Mouse (Mus musculus) frontal cortex, adult 2 months (tissue): Measurements from ENCODE around the gene Sp110. TPM values are rescaled to one million over a fixed set of nuclear protein-coding genes. Genes with fewer than 3 reads are reported as not detected.
"Not testable (repeated sequence)": the region's sequence is repeated elsewhere in the genome, so short reads cannot be mapped to it uniquely, and the experiment has no call there.

Experiments
- DNase-seq, 2 experiments: peaks; one replicate each; pipeline ENCODE4 v3.0.0; 2022; ENCODE audit warnings: low spot score in 1 of 2; ENCODE audit errors: extremely low spot score in 1 of 2
- polyA plus RNA-seq: library from polyadenylated mRNA; depleted of rRNA; stranded (reverse); fragments of >200 nt; gene quantifications from 2 replicates; pipeline ENCODE4 v1.2.3, GENCODE M21; 2012; rRNA removed

The Sp110 gene
- 2.1 and 2.7 TPM in 2 replicates for polyA plus RNA-seq

DNA sequence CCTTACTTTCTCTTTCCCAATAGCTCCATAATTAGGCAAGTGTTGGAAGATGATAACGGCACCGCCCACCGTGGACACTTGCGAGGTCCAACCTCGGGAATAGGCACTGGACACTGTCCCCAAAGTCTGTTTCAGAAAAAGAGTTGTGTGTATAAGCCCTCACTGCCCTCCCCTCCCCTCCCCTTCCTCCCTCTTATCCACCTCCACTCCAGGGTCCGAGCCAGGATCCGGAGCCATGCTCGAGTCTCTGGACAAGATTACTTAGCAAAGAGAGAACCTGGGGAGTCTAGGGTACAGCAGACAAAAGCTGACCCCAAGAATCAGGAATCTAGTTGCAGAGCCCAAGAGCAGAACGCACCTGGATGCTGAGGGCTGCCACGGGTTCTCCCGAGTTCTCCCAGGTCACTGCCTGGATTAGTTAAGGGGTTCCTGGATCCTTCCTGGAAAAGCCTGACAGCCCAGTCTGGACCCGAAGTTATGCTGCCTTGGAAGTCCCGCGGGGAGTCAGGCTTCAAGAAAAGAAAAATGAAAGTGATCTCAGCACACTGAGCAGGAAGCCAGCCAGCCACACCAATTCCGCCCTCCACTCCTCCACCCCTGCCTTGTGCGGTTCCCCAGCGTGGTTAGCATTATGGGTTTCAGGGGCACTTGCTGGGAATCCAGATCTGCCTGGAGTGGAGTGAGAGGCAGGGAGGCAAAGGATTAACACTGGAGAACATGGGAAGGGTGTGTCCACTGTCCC is at the start of gene Sp110:
Sp110 (minus strand) TSS at position 547 of the 742 bp plus-strand sequence.
- DNase-seq: not testable (repeated sequence)

DNA sequence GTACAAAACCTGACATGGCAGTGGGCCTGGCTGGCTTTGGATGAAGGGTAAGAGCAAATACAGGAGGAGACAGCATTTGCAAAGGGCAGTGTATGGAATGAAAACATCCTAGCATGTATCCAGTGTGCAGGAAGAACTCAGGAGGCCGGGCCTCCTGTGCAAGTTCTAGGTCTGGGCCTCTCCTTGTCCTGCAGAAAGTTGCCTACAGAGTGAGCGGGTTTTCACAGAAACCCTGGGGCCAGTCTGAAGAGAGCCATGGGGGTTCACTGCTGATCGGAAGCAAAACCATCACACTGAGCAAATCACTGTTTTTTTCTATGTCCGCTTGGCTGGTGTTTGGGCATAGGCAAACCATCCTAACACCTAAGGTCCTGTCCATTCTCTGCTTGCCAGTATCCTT is 39.5 kb upstream of the Sp110 start:
- DNase-seq: not testable (repeated sequence)

DNA sequence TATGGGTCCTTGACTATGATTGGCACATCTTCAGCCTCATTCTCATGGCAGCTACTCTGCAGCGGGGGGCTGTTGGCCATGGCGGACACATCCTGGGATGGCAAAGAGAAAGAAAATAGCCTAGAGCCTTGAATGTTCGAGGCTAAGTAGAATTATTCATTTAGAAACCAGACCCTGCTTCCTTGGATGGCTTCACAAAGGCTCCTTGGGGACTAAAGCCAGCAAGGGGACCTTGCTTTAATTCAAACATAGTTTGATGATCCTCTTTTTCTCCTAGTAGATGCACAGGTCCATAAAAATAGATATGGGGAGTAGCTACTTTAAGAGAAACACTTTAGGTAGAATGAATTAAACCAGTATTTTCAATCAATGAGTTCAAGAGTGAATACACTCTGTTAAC is 38.3 kb upstream of the Sp110 start:
- DNase-seq: not testable (repeated sequence)

DNA sequence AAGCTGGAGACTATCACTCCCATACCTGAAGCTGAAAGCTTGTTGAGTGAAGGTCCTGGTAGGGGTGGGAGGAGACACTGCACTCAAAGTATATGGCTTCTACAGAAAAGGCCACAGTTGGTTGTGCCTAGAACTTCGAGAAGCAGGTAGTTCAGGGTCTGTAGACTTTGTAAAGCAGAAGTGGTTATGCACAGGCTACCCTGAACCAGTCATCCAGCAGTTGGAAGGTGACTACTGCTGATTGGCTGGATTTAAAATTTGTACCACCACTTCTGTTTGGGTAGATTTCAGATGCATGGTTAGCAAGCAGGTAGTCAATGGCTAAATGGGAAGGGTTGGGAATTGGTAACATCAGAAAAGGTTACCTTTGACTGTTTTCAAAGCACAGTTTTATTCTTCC is 20.1 kb upstream of the Sp110 start:
- DNase-seq: not testable (repeated sequence)

DNA sequence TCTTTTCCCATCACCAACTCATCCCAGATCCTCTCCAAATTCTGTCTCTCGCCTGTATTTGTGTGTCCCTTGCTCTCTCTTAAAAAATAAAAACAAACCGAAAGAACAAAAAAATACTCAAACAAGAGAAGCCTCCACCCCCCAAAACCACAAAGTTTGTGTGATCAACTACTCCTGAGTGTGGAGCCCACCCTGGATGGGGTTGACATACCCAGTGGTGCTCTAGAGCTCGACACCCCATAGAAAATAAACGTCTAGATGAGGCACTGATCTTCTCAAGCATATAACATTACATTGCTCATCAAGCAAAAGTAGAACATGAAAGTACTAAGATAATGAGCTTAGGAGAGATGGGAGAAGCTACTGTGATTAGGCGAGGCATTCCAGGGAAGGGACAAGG is 18.5 kb upstream of the Sp110 start:
- DNase-seq: not testable (repeated sequence)

DNA sequence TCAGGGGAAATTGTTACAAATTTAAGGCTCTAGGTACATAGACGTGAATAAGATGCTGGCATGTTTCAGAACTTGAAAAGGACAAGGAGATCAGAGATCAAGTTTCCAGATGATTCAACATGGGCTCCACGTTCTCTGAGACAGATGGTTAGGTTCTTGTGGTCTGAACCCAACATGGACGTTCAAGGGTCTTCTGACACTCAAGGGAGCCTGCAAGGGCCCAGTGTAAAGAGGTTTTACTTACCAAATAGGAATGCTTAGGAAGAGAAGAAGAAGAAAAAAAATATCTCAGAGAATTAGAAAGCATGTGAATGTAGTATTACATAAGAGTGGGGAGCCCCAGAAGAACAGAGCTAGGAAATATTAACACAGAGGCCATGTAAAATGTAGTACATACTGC is 17.2 kb upstream of the Sp110 start:
- DNase-seq: not testable (repeated sequence)

DNA sequence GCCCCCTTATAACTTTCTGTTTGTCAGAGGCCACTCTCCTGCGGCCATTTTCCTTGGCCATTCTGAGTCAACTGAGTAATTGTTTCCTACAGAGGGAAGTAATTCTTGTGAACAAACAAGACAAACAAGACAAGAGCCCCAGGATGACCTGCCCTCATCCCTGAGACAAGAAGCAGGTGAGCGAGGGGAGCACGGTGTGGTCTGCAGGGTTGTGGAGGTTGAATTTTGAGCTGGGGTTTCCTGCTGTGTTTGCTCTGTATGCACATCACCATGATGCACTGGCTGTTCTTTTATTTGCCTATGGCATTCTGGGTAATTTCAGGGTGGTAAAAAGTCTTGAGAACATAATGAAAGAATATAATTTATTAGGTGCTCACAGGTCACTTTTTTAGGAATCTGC is 16.5 kb upstream of the Sp110 start:
- not testable (repeated sequence) for DNase-seq

DNA sequence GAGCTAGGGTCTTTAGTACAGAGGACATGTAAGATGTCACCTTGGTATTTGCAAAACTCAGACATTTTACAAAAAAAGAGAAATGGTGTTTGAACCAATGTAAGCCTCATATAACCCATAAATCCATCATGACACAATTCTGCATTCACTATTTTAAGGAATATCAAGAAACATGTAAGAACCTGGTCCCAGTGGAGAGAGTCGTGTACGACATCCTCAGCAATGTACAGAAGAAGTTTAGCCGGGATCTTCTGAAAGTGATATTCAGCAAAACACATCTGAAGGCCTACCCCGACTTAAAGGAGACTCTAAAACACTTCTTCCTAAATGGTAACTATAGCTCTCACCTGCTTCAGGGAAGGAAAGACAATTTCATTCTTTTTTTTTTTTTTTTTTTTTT is 12.0 kb upstream of the Sp110 start:
- DNase-seq: not testable (repeated sequence)

DNA sequence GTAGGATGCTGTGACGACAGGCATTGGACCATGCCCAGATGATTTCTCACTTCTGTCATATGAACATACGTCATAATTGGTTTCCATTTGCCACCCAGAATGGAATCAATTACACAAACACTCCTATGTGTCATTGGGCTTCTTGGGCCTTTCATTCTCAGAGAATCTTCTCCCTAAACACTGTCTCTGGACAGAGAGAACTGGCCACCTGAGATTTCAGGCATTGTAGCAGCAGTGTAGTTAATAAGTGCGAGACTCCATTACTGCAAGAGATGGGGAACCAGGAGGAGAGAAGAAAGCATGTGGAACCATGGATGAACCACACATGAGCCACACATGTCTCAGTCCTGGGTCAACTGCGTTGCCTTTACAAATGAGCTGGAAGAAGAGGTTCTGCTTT is 9.7 kb upstream of the Sp110 start:
- DNase-seq: not testable (repeated sequence)

DNA sequence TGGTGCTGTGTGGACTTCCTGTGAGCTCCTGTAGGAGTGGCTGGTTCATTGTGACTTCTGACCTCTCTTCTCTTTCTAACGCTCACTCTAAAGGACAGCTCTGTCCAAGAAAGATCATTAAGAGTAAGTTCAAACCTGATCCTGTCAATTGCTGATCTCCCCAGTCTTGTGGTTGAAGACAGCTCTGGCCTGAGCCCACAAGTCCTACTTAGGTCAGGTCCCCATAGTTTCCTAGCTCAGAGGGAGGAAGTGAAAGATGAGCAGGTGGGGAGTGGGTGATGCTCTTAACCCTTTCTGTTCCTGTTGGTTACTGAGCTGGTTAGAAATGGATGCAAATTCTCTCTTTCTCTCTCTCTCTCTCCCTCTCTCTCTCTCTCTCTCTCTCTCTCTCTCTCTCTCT is 5.7 kb upstream of the Sp110 start:
- DNase-seq: not testable (repeated sequence)

DNA sequence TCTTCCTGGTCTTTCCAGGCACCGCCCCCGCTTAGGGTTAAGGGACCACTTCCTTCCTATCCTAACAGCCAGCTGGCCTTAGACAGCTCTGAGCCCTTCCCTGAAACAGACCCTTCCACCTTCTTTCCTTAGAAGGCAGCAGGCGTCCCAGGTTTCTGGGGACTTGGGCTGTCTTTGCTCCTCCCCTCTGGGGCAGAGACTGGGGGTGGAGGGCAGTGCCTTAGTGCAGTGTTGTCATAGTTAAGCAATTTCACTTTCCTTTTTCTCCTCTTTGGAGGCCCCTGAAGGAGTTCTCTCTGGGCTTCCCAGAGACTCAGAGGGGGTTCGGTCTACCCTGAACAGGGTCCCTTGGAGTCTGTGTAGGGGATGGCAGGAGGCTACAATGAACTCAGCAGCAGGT is 2.2 kb upstream of the Sp110 start:
- not testable (repeated sequence) for DNase-seq

DNA sequence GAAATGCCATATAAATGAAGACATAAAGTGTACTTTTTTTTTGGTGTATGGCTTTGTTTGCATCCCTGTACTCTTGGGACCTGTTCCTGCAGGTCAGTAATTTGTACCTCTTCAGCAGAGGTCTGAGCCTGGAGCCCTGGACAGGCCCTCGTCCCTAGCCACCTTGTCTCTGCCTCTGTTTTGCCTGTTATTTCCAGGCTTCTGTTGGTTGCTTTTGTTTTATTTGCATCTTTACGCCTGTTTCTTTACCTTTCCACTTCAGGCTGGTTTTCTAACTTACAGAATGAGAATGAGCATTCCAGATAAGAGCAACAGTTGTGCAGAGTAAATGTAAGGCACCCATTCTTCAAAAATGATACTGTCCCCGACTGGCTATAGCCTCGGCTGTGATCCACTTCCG is 1.5 kb upstream of the Sp110 start, which contains the start of gene Sp140:
Sp140 (plus strand) TSS at position 301 of the 400 bp plus-strand sequence.
- DNase-seq: not testable (repeated sequence)

DNA sequence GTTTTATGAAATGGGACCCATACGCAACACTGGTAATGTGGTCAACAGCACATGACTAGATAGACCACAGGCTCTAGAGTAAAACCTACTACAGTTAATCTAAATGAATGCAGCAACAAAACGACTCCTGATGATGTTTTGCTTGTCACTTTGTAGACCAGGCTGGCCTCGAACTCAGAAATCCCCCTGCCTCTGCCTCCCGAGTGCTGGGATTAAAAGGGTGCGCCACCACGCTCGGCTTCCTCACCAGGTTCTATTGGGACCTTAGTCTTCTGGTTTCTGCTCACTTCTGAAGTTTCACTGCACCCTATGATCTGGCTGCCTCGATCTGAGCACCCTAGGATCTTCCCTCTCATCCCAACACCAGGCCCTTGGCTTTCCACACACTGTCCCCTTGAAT is 6.1 kb downstream of the Sp110 start:
- DNase-seq: not testable (repeated sequence)

DNA sequence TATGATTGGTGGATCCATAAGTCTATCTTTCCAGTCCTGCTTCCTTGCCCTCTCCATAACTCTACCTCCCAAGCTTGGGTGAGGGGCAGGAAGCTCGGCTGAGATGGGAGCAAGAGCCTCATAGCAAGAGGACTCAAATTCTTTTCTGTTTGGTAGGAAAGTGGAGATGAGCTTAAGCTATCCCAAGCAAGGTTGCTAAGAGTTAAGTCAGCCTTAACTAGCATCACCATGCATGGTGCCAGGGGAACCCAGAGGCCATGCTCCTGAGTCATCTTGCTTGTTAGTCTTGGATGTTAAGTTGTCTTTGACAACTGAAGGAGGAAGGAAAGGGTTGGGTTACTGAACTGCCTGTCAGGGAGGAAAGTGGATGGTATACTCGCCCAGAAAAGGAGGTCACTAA is 9.9 kb downstream of the Sp110 start:
- not testable (repeated sequence) for DNase-seq

DNA sequence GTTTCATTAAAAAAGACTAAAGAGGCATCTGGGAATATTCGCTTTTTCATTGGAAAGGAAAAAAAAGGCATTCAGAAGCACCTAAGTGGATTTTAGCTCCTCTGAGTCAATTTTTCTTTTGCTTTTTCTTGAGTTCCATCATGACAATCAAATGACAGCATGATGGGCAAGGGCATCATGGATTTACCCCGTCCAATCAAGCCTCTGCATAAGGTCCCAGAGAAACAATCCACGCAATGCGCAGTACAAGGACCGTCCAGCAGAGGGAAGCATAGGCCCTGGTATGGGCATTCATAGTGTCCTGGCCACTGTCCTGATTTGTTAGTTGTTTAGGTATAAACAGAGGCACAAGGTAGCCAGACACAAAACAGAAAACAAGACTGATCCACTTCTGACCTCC is 17.1 kb downstream of the Sp110 start:
- DNase-seq: not testable (repeated sequence)

DNA sequence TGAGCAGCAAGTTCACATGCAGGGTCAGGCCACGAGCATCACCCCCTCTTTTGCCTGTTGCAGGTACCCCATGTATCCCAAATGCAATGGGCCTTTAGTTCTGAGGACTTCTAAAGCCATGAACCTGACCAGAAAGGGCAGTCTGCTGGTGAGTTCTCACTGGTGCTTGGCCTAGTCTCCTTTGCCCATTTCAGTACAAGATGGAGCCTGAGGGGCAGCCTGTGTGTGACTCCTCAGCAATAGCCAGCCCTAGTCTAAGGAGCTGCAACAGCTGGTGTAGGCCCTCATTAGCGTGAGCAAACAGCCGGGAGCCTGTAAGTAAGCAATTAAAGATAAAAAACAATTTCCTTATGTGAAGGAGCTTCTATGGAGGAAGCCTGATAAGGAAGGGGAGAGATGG is 18.0 kb downstream of the Sp110 start:
- DNase-seq: not testable (repeated sequence)

DNA sequence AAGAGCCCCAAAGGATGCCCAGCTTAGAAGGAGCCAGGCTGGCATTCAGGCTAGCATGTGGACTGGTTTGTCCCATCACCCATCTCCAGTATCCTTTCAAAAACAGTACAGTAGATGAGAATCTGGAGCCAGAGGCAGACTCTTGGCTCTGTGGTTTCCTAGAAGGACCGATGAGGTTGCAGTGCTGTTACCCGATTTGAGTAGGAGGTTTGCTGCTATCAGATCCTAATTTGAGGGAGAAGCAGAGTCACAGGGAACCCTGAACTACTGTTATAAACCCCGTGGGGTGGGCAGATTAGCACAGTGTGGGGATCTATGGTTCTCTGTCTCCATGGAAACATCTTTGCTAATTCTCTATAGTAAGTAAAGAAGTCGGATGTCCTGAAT is 18.5 kb downstream of the Sp110 start:
- not testable (repeated sequence) for DNase-seq

DNA sequence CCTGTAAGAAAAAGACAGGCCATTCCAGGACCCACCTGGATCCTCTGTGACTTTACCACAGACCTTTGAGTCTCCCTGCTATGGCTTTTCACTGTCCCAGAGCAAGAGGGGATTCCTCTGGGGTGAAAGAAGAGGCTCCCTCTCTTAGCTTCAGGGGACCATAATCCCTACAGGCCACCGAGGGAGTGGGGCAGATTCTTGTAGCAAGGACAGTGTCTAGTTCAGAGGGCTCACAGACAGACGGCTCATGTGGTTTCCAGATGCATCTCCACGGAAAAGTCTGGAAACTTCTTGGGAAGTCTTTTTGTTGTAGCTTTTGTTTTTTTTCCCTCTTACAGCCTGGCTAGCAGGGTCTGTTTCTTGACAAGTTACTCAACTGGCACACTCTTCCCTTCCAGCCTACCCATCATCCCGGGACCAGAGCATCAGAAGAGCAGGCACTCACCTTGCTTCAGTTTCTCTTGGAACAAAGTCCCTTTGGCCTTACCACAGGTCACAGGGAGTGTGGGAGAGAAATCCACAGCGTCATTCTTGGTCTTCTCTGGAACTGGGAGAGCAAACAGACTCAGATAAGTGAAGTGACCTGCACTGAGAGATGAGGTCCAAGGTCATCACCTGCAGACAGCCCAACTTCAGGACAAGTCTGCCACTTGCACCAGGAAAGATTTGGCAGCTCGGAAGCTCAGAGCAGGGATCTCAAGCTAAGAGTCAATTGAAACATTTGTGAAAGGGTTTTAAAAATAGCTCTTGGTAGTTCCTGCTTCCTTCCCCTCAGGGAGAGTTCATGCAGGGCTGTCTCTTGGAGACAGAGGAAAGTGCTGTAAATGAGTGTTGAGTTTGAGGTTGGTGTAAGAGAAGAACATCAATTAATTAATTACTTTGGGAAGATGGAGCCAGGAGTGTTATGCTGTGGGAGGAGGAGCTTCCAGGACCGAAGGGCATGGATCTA is 19.1 kb downstream of the Sp110 start:
- DNase-seq: not testable (repeated sequence)

DNA sequence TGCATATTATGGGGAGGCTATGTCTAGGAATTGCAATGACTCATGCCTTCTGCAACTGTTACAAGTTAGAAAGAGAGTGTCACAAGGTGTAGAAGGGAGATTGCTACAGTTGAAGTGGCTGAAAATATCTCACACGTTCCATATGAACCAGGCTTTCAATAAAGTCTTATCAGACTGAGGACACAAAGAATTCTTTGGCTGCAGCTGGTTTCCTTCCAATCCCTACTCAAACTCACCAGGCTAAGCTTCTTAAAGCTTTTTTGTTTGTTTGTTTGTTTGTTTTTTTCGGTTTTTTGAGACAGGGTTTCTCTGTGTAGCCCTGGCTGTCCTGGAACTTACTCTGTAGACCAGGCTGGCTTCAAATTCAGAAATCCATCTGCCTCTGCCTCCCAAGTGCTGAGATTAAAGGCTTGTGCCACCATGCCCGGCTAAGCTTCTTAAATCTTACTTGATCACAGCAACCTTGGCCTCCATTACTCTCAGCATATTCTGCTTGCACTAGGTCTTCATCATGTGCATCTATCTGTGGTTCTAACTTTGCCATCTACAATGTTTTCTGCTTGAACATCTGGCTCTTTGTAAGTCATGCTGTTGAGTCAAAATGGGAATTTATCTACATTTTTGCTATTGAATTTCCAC is 20.1 kb downstream of the Sp110 start:
- DNase-seq: not testable (repeated sequence)

DNA sequence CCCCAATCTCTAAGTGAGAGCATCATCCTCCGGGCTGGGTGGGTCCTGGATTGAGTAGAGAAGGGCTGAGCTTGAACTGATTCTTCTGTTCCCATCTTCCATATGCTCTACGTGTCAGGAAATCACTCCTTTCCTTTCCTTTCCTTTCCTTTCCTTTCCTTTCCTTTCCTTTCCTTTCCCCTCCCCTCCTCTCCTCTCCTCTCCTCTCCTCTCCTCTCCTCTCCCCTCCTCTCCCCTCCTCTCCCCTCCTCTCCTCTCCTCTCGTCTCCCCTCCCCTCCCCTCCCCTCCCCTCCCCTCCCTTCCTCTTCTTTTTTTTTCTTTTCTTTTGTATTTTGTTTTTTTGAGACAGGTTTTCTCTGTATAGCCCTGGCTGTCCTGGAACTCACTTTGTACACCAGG is 23.2 kb downstream of the Sp110 start, which contains the start of gene G530012D18Rik:
G530012D18Rik (plus strand) TSS at position 301 of the 400 bp plus-strand sequence.
- DNase-seq: not testable (repeated sequence)

DNA sequence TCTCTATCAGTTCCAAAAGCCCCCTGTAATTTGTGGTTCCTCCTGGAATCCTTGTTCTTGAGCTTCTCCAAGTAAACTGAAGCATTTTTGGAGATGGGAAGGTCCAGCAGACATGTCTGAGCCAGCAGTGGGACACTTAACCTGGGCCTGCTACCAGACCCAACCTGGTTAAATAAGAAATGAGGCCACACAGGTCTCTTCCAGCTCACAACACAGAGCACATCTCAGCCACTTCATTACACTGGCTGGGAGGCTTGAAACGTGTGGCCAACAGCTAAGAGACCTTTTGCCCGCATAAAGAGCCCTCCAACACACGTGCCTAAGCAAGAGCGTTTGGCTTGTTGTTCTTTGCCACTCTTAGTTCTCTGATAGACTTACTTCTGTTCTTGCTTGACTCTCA is 25.1 kb downstream of the Sp110 start:
- not testable (repeated sequence) for DNase-seq
